Mouse (Mus musculus) gastrocnemius, adult 2 months (tissue): ENCODE results near the gene Ly6g6f. TPM values are rescaled to one million over a fixed set of nuclear protein-coding genes. Genes with fewer than 3 reads are reported as not detected.
A peak's percentile ranks its signal among the peaks of the same experiment; 100 is the strongest.

Experiments used
- DNase-seq: peaks from one replicate; pipeline ENCODE4 v3.0.0; 2022
- H3K27ac ChIP-seq: fragments of 200-600 bp; 2 replicates; pipeline ENCODE4 v1.8.1; 2022; ENCODE audit warnings: mild to moderate bottlenecking
- H3K4me3 ChIP-seq: fragments of 200-600 bp; 2 replicates; pipeline ENCODE4 v1.8.1; 2022; ENCODE audit warnings: mild to moderate bottlenecking, moderate library complexity
- CTCF ChIP-seq: fragments of 200-600 bp; IDR thresholded peaks from 2 replicates; pipeline ENCODE4 v1.8.1; 2022; ENCODE audit warnings: antibody characterized with exemption, mild to moderate bottlenecking, moderate library complexity
- intact Hi-C: fragments of 180-260 bp; cut with DNase I; formaldehyde crosslinking; loops from one replicate; pipeline ENCODE4 v1.15.1; 2025
- total RNA-seq, 2 experiments: library from RNA; stranded (reverse); gene quantifications; 2 replicates each; pipeline ENCODE4 v1.2.3; 2021

Ly6g6f gene
- total RNA-seq, 2 experiments from 2014 or later, result not detected

DNA sequence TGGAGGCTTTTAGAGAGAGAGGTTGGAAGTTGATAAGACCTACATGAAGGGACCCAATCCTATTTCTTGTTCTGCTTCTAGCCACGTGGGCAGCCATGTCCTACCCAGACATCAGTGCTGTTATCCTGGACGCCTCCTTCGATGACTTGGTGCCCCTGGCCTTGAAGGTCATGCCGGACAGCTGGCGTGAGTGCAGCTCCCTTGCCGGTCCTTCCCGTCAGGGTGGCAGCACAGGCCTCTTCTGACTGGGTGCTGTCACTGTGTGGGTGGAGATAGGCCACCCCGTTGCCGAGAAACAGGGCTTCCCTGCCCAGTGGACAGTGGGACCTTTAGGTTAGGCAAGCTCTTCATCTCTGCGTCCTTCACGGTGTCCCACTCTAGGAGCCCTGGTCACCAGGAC lies 15.8 kb upstream of the Ly6g6f start:
- intact Hi-C loops, result no loop called here
- no peak for TF ChIP-seq CTCF
- Histone ChIP-seq H3K4me3 (no peak overlapping the region), H3K27ac (no peak overlapping the region)
- no peak for DNase-seq

DNA sequence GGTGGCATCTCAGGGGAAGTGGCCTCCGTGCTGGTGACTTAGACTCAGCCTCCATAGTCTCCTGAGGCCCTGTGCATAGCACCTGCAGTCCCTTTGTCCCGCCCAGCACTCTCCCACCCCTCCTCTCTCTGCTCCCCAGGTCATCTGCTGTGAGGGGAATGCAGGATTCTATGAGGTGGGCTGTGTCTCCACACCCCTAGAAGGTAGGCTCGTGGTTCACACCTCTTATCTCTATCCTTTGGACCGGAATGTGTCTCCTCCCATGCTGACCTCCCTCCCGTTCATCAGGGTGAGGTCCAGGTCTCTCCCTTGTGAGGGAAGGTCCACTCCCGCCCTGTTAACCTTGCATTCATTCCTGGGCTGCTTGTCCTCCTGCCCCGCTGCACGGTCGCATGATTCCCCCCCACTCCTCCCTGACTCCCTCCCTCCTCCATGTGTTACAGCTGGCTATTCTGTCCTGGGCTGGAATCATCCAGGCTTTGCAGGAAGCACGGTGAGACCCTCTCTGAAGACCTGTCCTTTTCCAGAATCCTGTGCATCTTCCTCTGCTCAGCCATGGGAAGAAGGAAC lies 14.9 kb upstream of the Ly6g6f start:
- TF ChIP-seq CTCF, result no peak
- Histone ChIP-seq H3K27ac (no peak overlapping the region), H3K4me3 (no peak overlapping the region)
- intact Hi-C loops, result no loop called here
- no peak for DNase-seq

DNA sequence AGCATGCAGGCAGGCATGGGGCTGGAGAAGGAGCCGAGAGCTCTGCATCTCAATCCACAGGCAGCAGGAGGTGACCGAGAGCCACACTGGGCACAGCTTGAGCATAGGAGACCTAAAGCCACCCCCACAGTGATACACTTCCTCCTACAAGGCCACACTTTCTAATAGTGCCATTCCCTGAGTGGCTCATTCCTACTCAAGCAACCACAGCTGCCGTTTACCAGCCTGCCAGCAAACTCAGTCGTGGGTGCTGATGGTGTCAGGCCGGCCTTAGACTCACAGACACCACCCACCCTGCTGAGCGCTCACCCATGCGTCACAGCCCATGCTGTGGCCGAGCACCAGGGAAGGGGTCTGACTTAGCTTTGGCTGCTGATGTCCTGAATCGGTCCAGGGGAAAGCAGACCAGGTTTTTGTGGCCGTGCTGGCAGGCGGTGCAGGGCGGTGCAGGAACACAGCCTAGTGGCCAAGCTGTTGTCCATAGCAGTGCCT lies 11.8 kb upstream of the Ly6g6f start:
- peak; percentile 32; the same call in 1 of the 2 replicates for TF ChIP-seq CTCF
- Histone ChIP-seq H3K27ac (no peak overlapping the region), H3K4me3 (no peak overlapping the region)
- DNase-seq, result no peak
- intact Hi-C loops, result no loop called here

DNA sequence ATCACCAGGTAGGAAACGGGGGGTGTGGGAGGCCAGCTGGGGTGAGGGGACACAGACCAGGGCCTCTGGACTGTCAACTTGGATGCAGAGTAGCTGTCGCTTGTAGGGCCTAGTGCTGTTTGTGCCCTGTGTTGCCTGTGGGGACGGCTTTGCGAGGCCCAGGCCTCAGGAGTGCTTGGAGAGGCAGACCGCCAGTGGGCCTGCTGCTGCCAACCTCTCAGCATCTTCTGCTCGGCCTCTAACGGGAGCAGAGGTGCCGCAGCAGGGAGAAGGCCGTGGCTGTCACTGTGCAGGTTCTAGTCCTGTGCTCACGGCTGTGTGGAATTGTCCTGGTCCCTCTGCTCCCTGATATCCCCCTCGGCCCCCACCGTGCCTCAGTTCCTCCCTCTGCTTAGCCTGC lies 11.2 kb upstream of the Ly6g6f start:
- Histone ChIP-seq H3K4me3 (no peak overlapping the region), H3K27ac (no peak overlapping the region)
- DNase-seq, result no peak
- intact Hi-C loops, result no loop called here
- TF ChIP-seq CTCF, result no peak

DNA sequence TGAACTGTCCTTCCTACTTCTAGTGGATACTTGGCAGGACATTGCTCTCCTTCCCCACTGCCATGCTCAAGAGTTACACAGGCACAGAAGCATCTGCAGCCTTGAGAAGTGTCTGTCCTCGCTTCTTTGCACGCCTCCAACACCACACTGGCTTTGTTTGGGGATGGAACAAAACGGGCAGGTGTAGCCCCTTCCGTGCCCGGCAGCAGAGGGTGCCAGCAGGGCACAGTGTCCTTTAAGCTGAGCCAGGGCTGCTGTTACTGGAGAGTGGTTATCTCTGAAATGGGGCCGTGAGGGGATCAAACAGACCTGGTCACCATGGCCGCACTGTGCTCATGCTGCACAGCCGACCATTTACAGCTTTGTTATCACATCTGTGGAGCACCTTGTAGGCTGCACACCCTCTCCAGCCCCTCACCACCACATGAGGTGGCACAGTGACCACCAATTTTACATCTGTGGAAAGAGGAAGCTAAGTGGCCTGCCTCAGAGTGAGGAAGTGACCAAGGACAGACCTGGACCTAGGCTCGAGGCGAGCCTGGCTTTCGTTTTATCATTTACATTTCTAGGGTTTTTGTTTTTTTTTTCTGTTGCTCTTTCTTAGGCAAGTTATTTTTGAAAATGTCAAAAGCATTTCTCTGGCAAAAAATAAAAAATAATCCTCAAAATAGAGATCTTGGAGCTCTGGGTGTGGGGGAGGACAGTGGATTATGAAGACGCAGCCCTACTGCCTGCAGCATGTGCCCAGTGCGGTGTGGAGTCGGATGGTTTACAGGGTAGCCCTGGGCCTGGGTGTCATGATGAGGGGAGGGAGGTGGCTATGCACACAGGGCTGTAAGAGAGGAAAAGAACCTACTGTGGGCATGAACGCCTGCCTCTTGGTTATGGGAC lies 9.3 kb upstream of the Ly6g6f start:
- H3K4me3 ChIP-seq, result no peak overlapping the region
- DNase-seq, result no peak
- TF ChIP-seq CTCF, result no peak
- H3K27ac ChIP-seq, result no peak overlapping the region
- intact Hi-C loops, result no loop called here

DNA sequence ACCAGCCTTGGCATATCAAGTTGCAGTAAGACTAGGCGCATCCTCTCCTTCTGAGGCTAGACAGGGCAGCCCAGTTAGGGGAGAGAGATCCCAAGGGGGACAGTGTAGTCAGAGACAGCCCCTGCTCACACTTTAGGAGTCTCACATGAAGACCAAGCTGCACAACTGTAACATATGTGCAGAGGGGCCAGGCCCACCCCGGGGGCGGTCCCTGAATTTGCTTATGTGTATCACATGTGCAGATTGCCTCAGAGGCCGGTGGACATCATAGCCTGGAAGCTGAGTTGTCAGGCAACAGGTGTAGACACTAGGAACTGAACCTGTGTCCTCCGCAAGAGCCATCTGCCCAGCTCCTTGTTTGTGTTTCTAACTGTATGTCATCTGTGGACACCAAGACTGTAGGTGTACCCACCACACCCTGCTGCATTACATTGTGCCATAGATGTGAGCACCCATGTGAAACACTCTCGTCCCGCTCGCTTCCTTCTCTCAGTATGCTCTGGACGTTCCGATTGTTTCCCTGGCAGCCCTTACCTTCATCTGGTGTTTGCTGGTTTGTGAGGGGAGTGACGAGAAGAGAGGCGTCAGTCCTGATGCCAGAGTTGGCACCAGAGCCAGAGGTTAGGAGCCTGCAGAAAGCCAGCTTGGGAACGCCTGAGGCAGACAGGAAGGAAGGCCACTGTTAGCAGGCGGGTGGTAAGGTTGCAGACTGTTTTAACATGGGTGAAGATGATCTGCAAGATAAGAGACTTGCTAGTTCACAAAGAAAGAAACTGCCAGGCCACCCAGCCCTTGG lies 7.2 kb upstream of the Ly6g6f start:
- TF ChIP-seq CTCF, result no peak
- no peak overlapping the region for H3K27ac ChIP-seq
- intact Hi-C loops, result no loop called here
- DNase-seq, result no peak
- H3K4me3 ChIP-seq, result no peak overlapping the region

DNA sequence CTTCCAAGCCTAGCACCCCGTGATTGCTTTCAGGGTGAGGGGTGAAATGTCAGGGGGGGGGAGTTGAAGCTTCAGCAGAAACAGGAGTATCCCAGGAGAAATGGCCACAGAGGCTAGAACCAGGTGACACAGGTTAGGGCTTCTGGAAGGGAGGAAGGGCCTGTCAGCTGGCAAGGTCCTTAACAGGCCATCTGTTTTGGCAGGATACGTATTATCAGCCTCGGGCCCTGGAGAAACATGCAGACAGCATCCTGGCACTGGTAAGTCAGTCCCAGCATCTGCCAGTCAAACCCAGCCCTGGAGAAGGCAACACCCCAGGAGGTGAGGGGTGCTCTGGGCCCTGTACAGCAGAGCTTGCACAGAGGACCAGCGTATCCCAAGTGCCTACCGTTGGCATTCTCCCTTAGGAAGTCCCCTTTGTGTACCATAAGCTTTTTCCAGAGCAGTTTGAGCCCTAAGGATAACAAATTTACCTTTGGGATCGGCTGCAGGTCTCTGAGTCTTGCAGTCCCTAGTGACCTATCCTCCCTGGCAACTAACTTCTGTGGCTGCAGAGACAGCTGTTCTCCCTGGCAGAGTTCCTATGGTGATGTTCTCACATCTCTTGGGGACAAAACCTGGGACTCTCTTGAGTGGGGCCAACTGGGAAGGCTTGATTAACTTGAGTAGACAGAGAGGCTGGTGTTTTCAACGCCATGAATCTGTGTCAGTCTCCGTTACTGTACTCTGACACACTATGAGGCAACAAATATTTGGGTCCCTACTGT lies 4.9 kb upstream of the Ly6g6f start:
- intact Hi-C loops, result no loop called here

DNA sequence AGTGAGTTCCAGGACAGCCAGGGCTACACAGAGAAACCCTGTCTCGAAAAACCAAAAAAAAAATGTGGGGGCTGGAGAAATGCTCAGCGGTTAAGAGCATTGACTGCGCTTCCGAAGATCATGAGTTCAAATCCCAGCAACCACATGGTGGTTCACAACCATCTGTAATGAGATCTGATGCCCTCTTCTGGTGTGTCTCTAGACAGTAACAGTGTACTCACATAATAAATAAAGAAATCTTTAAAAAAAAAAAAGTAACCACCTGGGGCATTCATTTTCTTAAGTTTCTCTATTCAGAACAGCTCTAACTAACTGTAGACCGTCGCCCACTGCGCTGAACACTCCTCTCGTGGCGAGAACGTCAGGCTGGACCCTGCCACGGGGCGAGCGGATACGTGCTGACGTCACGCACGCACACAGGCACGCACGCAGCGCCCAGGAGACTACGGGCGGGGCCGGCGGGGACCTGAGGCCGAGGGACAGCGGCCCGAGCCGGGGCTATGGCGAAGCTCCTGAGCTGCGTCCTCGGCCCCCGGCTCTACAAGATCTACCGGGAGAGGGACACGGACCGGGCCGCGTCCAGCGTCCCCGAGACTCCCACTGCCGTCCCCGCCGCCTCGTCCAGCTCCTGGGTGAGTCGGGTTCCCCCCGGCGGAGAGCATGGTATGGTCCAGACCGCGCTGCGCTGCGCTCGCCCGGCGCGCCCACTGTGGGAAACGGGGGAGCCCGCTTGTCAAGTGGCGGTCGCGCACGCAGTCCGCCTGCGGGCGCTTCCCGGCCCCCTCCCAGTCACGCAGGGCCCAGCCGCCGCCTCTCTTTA lies 3.6 kb upstream of the Ly6g6f start, which contains the start of gene Abhd16a:
Gene Abhd16a (plus strand): TSS at position 439 of the 820 bp plus-strand sequence.
- intact Hi-C loops, result loop anchor here (5.0 kb wide), 1 partner anchor 67 kb away; no protein-coding TSS in a partner anchor
- TF ChIP-seq CTCF, result peak; percentile 41

More for the DNA sequence above, 4.9 kb upstream of the Ly6g6f start:
- peak overlapping the region; percentile 100 for H3K27ac ChIP-seq
- peak overlapping the region; percentile 87 for H3K4me3 ChIP-seq
- no peak for TF ChIP-seq CTCF
- DNase-seq, result peak; percentile 59

DNA sequence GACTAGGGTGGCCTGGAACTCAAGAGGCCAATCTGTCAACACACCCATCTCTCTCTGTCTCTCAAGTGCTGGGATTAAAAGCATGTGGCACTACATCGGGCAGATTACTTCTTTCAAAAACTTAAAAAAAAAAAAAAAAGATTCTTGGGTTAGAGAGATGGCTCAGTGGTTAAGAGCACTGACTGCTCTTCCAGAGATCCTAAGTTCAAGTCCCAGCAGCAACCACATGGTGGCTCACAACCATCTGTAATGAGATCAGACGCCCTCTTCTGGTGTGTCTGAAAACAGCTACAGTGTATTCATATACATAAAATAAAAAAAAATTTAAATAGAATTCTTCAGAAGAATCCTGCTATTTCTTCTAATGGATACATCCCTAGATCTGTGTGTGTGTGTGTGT lies 2.7 kb upstream of the Ly6g6f start:
- intact Hi-C loops, result loop anchor here (5.0 kb wide), 1 partner anchor 66 kb away; no protein-coding TSS in a partner anchor
- no peak for DNase-seq
- Histone ChIP-seq H3K4me3 (no peak overlapping the region), H3K27ac (no peak overlapping the region)
- TF ChIP-seq CTCF, result peak; percentile 45

More for the DNA sequence above, 3.6 kb upstream of the Ly6g6f start, which contains the start of gene Abhd16a:
- Histone ChIP-seq H3K4me3 (peak within 1 kb of the TSS; percentile 87), H3K27ac (peak within 1 kb of the TSS; percentile 100)
- DNase-seq, result peak; percentile 97

DNA sequence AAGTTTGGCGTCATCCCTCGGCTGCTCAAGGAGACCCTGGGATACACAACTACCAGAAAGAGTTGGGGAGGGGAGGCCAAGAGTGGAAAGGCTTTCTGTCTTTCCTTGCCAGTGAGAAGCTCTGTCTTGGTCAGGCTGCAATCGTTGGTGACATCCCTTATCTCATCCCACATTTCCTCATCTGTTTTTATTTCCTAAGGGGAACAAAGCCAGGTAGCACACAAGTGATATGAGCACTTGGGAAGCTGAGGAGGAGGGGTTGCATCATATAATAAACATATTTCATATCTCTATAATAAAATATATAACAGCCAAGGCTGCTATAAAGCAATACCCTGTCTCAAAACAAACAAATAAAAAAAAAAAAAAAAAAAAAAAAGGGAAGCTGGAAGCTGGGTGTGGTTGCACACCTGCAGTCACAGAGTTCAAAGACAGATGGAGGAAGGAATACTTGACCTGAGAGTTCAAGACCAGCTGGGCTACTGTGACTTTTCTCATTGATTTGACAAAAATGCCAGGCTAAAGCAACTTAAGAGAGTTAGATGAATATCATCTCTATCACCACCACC lies 1.4 kb downstream of the Ly6g6f start:
- intact Hi-C loops, result no loop called here
- DNase-seq, result no peak
- Histone ChIP-seq H3K4me3 (no peak overlapping the region), H3K27ac (no peak overlapping the region)
- TF ChIP-seq CTCF, result no peak
